Mouse (Mus musculus) adrenal gland, adult 18-20 months (tissue): ENCODE results near the gene H2-Q2. TPM values are rescaled to one million over a fixed set of nuclear protein-coding genes. Genes with fewer than 3 reads are reported as not detected.
"Not testable (repeated sequence)": the region's sequence is repeated elsewhere in the genome, so short reads cannot be mapped to it uniquely, and the experiment has no call there.

Experiments
- DNase-seq, 2 experiments: peaks; one replicate each; pipeline ENCODE4 v3.0.0; 2021 to 2022; ENCODE audit warnings: low spot score in 2 of 2
- long read RNA-seq, 2 experiments: library from polyadenylated mRNA; stranded (forward); transcript quantifications; one replicate each; pipeline ENCODE4 v2.0.0; 2021
- total RNA-seq, 2 experiments: library from RNA; stranded (reverse); gene quantifications; 1 replicate in 1 of 2; 2 replicates in 1 of 2; pipeline ENCODE4 v1.2.3; 2021

The H2-Q2 gene
- total RNA-seq: 1 to 10 TPM; 2.3 to 5.4 TPM
- long read RNA-seq, experiment 1: 0 reads
- long read RNA-seq, experiment 2: 0 reads

DNA sequence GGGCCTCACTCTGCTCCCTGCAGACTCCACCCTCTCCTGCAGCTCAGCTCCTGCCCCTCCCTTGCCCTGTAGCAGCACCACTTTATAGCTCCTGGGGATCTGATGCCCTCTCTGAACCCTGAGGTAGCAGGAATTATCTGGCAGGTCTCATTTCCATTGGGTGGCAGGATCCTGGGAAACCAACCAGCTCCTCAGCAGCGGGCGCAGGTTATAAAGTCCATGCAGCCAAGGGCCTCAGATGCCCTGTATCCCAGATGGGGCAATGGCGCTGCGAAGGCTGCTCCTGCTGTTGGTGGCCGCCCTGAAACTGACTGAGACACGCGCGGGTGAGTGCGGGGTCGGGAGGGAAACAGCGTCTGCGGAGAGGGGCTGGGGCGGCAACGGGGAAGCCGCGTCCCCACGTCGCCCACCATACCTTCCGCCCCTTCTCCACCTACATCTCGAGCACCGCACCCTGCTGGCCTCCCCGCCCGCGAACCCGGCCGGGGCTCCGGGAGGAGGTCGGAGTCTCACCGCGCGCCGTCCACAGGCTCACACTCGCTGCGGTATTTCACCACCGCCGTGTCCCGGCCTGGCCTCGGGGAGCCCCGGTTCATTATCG is at the start of gene H2-Q2:
Gene H2-Q2 (plus strand): TSS at position 172 of the 601 bp plus-strand sequence.
- no peak for DNase-seq

- peak; percentile 76 to 81 for DNase-seq
Measured at GRCm38 (mm10) chr17:35295796-35296195, 46.2 kb upstream of the H2-Q2 start.

DNA sequence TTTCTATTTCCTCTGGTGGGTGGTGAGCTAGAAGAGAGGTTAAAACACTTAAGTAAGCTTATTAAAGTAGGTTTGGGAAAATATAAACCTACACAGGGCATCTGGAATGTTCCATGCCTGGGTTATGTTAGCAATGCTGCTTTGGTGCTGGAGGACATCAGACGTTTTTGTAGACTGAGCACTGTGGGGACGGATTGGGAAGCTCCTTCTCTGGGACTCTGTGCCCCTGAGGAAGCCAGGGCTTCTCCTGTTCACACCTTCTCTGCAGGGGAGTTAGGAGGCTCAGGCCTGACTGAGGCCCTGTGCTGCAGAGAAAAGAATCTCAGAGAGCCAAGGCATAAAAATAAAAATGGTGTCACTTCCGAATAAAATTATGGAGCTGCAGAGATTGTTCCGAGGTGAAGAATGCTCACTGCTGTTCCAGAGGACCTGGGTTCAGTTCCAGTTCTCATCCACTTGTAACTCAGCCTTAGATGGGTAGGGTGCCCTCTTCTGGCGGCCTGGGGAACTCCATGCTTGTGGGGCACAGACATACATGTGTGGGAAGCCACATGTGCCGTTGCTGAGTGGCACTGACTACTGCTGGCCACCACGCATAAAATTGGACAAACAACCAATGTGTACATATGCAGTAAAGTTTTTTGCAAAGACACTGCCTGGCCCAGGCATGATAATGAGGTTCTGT is 41.6 kb upstream of the H2-Q2 start:
- DNase-seq: not testable (repeated sequence)

GRCm38 (mm10) chr17:35301645-35302258 is 40.3 kb upstream of the H2-Q2 start:
- peak; percentile 100 for DNase-seq

- no peak for DNase-seq
Measured at GRCm38 (mm10) chr17:35303271-35303670, 38.8 kb upstream of the H2-Q2 start.

DNA sequence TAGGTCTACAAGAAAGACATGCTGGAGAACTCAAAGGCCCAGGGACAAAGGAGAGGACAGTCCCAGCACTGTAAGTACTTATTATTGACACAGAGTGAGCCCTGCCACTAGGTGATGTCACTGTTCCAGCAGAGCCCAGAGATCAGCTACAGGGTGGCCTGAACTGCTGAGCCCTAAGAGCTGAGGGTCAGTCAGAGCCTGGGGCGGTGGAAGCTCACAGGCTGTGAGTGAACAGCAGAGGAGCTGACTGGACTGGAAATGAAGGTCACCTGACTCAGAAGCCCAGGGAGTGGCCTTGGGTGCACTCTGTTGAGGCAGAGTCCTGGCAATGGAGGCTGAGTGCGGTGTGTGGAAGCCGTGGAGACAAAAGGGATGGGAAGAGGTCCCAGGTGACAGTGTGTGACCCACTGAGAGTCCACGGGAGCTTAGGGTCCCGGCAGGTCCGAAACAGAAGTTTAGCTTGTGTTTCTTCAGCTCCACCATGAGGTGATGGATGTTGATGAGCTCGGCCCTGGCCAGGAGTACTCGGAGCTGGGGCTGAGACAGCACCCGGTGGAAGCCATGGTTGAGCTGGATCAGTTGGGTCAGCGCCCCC is 38.2 kb upstream of the H2-Q2 start:
- peak in 1 of 2 experiments; percentile 37 for DNase-seq

DNA sequence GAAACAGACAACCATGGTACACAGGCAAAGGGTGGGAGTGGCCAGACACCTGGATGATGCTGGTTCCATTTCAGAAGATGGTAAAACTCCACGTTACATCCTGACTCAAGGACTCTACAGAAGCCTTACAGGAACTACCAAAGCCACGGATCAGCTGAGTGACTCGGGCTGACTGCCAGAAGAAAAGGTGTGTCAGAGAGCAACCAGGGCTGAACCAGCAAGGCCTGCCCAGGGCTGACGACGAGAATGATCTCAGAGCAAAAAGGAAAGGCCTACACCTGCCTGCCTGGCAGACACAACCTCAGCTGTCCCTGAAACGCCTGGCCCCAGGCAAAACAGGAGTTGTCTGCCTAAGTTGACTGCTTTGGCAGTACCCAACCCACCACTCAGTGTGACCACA is 37.6 kb upstream of the H2-Q2 start:
- no peak for DNase-seq

- DNase-seq: not testable (repeated sequence)
Measured at GRCm38 (mm10) chr17:35304921-35305320, 37.1 kb upstream of the H2-Q2 start.

- DNase-seq: no peak
Measured at GRCm38 (mm10) chr17:35318671-35319070, 23.4 kb upstream of the H2-Q2 start.

DNA sequence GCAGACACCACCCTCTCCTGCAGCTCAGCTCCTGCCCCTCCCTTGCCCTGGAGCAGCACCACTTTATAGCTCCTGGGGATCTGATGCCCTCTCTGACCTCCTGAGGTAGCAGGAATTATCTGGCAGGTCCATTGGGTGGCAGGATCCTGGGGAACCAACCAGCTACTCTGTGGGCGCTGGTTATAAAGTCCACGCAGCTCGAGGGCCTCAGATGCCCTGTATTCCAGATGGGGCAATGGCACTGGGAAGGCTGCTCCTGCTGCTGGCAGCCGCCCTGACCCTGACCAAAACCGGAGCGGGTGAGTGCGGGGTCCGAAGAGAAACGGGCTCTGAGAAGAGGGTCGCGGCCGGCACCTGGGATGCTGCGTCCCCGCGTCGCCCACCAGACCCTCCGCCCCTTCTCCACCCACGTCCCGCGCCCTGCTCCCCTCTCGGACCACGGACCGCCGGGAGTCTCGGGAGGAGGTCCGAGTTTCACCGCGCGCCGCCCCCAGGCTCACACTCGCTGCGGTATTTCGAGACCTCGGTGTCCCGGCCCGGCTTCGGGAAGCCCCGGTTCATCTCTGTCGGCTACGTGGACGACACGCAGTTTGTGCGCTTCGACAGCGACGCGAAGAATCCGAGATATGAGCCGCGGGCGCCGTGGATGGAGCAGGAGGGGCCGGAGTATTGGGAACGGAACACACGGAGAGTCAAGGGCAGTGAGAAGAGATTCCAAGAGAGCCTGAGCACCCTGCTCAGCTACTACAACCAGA is 21.5 kb upstream of the H2-Q2 start, which contains the start of gene H2-Q1:
Gene H2-Q1 (plus strand): TSS at position 79 of the 755 bp plus-strand sequence.
- DNase-seq: no peak

- not testable (repeated sequence) for DNase-seq
Measured at GRCm38 (mm10) chr17:35325124-35325523, 16.9 kb upstream of the H2-Q2 start.

DNA sequence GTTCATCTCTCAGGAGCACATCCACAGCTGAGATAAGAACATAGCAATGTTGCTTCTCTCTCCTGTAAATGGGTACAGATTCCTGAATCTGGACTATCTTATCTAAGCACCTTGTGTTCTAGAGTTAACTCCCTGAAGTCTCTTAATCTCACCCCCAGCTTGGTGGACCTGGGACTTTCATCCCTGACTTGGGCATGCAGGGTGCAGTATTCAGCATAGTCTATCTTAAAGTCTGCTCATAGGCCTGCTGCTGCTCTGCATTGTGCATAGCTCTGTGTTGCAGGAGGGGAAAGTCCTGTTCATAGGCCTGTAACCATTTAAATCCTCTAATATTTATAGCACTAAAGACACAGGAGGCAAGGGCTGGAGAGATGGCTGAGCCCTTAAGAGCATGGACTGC is 16.0 kb upstream of the H2-Q2 start:
- not testable (repeated sequence) for DNase-seq

DNA sequence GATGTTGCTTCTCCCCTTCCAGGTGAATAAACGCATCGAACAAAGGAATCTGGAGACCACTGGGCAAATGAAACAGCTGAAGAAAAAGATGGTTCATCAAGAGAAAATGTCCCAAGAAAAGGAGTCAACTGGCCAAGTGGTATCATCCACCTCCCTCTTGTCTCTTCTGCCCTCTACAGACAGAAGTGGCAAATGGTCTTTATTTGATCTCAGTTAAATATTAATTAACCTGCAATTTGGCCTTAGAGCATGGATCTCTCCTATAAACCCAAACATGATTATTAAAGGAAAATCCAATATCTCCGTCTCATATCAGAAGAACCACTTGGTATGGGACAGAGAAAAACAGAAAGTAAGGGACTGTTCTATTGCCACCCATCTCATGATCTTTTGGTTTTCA is 12.3 kb upstream of the H2-Q2 start:
- DNase-seq: not testable (repeated sequence)

DNA sequence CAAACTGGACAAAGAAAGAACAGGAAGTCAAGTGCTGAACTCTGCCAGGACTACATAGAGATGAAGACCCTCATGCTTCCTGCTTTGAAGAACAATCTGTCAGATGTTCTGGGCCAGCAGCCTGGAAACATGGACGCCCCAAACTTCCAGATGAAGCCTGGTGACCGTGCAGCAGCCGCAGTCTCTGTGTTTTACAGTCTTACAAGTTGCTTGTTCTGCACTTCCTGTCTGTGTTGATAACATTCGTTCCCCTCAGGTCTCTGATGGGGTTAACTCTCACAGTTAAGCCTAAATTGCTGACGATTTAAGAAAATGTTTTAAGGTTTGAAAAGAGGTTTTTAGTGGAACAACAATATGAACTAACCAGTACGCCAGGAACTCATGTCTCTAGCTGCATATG is 10.5 kb upstream of the H2-Q2 start:
- DNase-seq: not testable (repeated sequence)

GRCm38 (mm10) chr17:35342711-35343476 is 852 bp downstream of the H2-Q2 start:
- no peak for DNase-seq

DNA sequence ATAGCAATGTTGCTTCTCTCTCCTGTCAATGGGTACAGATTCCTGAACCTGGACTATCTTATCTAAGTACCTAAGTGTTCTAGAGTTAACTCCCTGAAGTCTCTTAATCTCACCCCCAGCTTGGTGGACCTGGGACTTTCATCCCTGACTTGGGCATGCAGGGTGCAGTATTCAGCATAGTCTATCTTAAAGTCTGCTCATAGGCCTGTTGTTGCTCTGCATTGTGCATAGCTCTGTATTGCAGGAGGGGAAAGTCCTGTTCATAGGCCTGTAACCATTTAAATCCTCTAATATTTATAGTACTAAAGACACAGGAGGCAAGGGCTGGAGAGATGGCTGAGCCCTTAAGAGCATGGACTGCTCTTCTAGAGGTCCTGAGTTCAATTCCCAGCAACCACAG is 5.6 kb downstream of the H2-Q2 start:
- DNase-seq: not testable (repeated sequence)

- not testable (repeated sequence) for DNase-seq
Measured at GRCm38 (mm10) chr17:35353275-35353674, 11.2 kb downstream of the H2-Q2 start.

DNA sequence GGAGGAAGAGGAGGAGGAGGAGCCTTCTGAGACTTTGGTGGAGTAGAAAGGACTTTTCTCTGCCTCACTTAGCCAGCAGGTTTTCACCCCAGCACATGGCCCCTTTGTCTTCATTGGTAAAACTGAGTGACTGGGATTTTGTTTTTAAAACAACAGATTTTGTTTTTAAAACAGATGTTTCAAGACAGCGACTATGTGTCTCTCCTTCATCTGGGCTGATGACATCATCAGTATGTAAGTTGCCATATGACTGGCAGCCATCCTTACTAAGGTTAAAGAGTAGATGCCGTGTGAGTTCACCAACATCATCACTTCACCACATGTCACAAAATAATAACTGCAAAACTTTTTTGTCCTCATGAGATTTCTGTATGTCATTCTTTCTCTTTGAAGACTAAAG is 12.0 kb downstream of the H2-Q2 start:
- DNase-seq: no peak

DNA sequence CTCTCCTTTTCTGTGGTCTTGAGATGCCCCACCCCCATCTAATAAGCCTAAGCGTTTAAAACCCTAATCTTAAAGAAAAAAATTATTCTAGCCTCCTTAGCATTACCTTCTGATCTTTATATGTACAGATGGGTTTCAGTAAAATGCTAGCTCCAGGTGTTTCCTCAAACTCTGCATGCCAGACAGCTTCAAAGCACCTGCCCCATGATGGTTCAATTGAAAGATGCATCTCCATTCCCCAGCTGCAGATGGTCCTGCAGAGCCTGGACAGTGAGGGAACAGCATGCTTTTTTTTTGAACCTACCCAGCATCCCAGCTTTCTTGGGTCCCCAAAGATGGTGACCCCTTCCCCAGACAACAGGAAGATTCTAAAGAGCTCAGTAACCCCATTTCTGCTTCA is 15.0 kb downstream of the H2-Q2 start:
- DNase-seq: no peak

- DNase-seq: no peak
Measured at GRCm38 (mm10) chr17:35358763-35359469, 16.9 kb downstream of the H2-Q2 start.
